Mouse (Mus musculus) erythroblast, embryonic 14.5 days (primary cell): ENCODE data around the gene Pdia6.

Experiments used
- GATA1 ChIP-seq: IDR thresholded peaks from 2 replicates; pipeline ENCODE4 v1.6.1; 2012; ENCODE audit warnings: low read length, inconsistent platforms, mixed read lengths
- TAL1 ChIP-seq: IDR thresholded peaks from 3 replicates; pipeline ENCODE4 v1.6.1; 2012; ENCODE audit warnings: low read length, inconsistent platforms, mixed read lengths

DNA sequence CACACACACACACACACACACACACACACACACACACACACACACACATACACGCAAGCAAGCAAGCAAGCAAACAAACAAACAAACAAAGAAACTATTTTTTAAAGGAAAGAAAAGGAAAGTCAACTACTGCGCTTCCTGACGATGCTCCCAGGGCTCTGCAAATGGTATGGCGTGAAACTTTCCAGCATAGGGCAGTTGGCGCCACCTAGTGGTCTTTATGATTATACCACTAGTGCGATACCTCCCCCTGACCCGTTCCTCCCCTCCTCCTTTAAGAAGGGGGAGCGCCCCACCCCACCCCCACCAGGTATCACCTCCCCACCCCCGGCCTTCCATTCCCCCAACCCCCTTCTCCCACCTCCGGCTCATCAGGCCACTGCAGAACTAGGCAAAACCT is 9.4 kb upstream of the Pdia6 start:
- TF ChIP-seq GATA1 (no peak), TAL1 (no peak)
